ENCODE assay signal across 17 mouse cellular contexts in the genomic region with DNA sequence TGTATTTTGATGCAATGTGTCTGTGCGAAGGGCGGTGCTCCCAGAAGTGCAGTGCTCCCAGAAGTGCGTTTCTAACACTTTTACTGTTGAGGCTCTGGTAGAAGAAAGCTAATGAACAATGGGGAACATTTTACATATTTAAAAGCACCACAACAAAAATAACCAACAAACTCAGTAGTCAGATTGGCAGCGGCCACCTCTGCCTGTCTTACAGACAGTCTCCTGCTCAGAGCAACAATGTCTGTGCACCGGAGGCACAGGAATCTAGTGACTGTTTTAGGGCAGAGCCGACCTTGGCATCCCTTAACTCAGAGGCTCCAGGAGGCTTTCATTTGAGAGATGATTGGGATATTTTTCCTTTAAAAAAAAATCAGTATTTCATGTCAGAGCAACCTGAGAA.
DNase-seq lines count a peak whose midpoint lies in the region; ATAC-seq and TF ChIP-seq lines count a peak whose summit lies in the region.
"Had no signal": no experiment of that assay in that cellular context is flagged by ENCODE, and none has a peak within 500 bp of the region (broad histone marks: within the 10 kb centered on the region; RNA-seq: fewer than 3 reads in every experiment).

No protein-coding gene starts in this region.

- WGBS in heart, adult 2 months: 45% methylated on average over 6 of the region's 6 CpGs
- WGBS in heart, postnatal 0 days: 46% methylated on average over 6 of the region's 6 CpGs
- WGBS in midbrain, embryonic 14.5 days: 86% methylated on average over 6 of the region's 6 CpGs

- peak overlapping the region; percentile 27 for H3K4me3 ChIP-seq in heart, adult 2 months
- H3K4me3 ChIP-seq in layer of hippocampus, adult 2 months: no peak overlapping the region
- peak overlapping the region in 2 of 3 experiments; percentile 40 to 44 for H3K4me3 ChIP-seq in CH12.LX (replicated peaks in 1 of 3; ENCODE audit: low read depth in 2 of 3, low read length in 2 of 3, poor library complexity in 1 of 3)
- no peak overlapping the region for H3K4me3 ChIP-seq in heart, postnatal 0 days (ENCODE audit: low read depth, low read length)
- H3K4me3 ChIP-seq in midbrain, embryonic 14.5 days (replicated peaks; ENCODE audit: low read depth, low read length): no peak overlapping the region
- H3K4me3 ChIP-seq: hindbrain, embryonic 13.5 days; left cerebral cortex, adult 2 months; limb, embryonic 10.5 days; liver, embryonic 13.5 days; midbrain, embryonic 13.5 days had no signal

- ATAC-seq in heart, postnatal 0 days (ENCODE audit: insufficient read depth, low read depth): no peak
- ATAC-seq in midbrain, embryonic 14.5 days (ENCODE audit: low FRiP score, low TSS enrichment): no peak
- ATAC-seq: midbrain, embryonic 13.5 days had no signal

- no peak for TF ChIP-seq EP300 in heart, adult 2 months (IDR thresholded peaks at IDR 0.05; ENCODE audit: insufficient read depth, low read depth, low read length)
- TF ChIP-seq EP300 in CH12.LX (IDR thresholded peaks at IDR 0.05; ENCODE audit: low read length): no peak
- TF ChIP-seq EP300 in heart, postnatal 0 days (IDR thresholded peaks at IDR 0.05; ENCODE audit: low read depth): no peak

- peak overlapping the region; percentile 97 for H3K4me2 ChIP-seq in CH12.LX (ENCODE audit: insufficient read depth, low read depth, poor library complexity, severe bottlenecking)
- H3K4me2 ChIP-seq in heart, postnatal 0 days (ENCODE audit: low read depth, low read length): peak overlapping the region; percentile 48
- H3K4me2 ChIP-seq in midbrain, embryonic 14.5 days (ENCODE audit: low read length): no peak overlapping the region
- H3K4me2 ChIP-seq: hindbrain, embryonic 13.5 days; liver, embryonic 13.5 days; midbrain, embryonic 13.5 days had no signal

- no peaks in the 10 kb centered on the region for H3K27me3 ChIP-seq in heart, adult 2 months (ENCODE audit: control insufficient read depth, insufficient read depth, low read length)
- H3K27me3 ChIP-seq in CH12.LX (replicated peaks): no peaks in the 10 kb centered on the region
- no peaks in the 10 kb centered on the region for H3K27me3 ChIP-seq in heart, postnatal 0 days (ENCODE audit: control insufficient read depth, insufficient read depth, low read length)
- no peaks in the 10 kb centered on the region for H3K27me3 ChIP-seq in midbrain, embryonic 14.5 days (ENCODE audit: control insufficient read depth, insufficient read depth, low read length)
- H3K27me3 ChIP-seq: hindbrain, embryonic 13.5 days; liver, embryonic 13.5 days; midbrain, embryonic 13.5 days had no signal

- H3K9ac ChIP-seq in heart, adult 2 months (ENCODE audit: low read depth, low read length): no peak overlapping the region
- peak overlapping the region; percentile 28 for H3K9ac ChIP-seq in CH12.LX (ENCODE audit: insufficient read depth, low read depth)
- no peak overlapping the region for H3K9ac ChIP-seq in heart, postnatal 0 days (replicated peaks; ENCODE audit: low read depth, low read length)
- no peak overlapping the region for H3K9ac ChIP-seq in midbrain, embryonic 14.5 days (replicated peaks; ENCODE audit: low read length)
- H3K9ac ChIP-seq: hindbrain, embryonic 13.5 days; liver, embryonic 13.5 days; midbrain, embryonic 13.5 days had no signal

- H3K36me3 ChIP-seq in heart, adult 2 months (ENCODE audit: control insufficient read depth, insufficient read depth, low read length): peaks cover 3% of the 10 kb centered on the region; the same call in 1 of the 2 replicates
- H3K36me3 ChIP-seq in CH12.LX (replicated peaks in 1 of 2; ENCODE audit: control insufficient read depth in 1 of 2, insufficient read depth in 1 of 2, low read length in 1 of 2): peaks cover 2 to 29% of the 10 kb centered on the region in 2 experiments
- no peaks in the 10 kb centered on the region for H3K36me3 ChIP-seq in heart, postnatal 0 days (replicated peaks; ENCODE audit: control insufficient read depth, insufficient read depth, low read length)
- no peaks in the 10 kb centered on the region for H3K36me3 ChIP-seq in midbrain, embryonic 14.5 days (ENCODE audit: control insufficient read depth, insufficient read depth, low read length)
- H3K36me3 ChIP-seq: hindbrain, embryonic 13.5 days; limb, embryonic 10.5 days; liver, embryonic 13.5 days; midbrain, embryonic 13.5 days had no signal

- TF ChIP-seq POLR2A in heart, adult 2 months (IDR thresholded peaks at IDR 0.05; ENCODE audit: insufficient read depth, low read depth, low read length): no peak
- TF ChIP-seq POLR2A in CH12.LX (IDR thresholded peaks at IDR 0.05; ENCODE audit: low read depth, low read length): no peak

- no peak for TF ChIP-seq CTCF in heart, adult 2 months (IDR thresholded peaks at IDR 0.05)
- no peak for TF ChIP-seq CTCF in layer of hippocampus, adult 2 months (conservative IDR thresholded peaks at IDR 0.05)
- no peak for TF ChIP-seq CTCF in CH12.LX (conservative IDR thresholded peaks at IDR 0.05 in 1 of 2, IDR thresholded peaks at IDR 0.05 in 1 of 2; ENCODE audit: low read depth in 2 of 2, low read length in 2 of 2)
- no peak for TF ChIP-seq CTCF in heart, postnatal 0 days (IDR thresholded peaks at IDR 0.05; ENCODE audit: low read depth)

- no peaks in the 10 kb centered on the region for H3K79me2 ChIP-seq in heart, adult 2 months (replicated peaks; ENCODE audit: control insufficient read depth, insufficient read depth, low read length)
- peaks cover 17% of the 10 kb centered on the region for H3K79me2 ChIP-seq in CH12.LX (replicated peaks; ENCODE audit: control insufficient read depth, extremely low read depth, insufficient read depth, poor library complexity, severe bottlenecking)

- intact Hi-C loops in heart, adult 2 months (cut with DNase I): loop anchor here (2.0 to 5.0 kb wide), 3 partner anchors 17 to 44 kb away; no protein-coding TSS in a partner anchor

- H3K4me1 ChIP-seq in heart, adult 2 months (ENCODE audit: control insufficient read depth, insufficient read depth, low read length): peaks cover 7% of the 10 kb centered on the region
- H3K4me1 ChIP-seq in CH12.LX (ENCODE audit: control insufficient read depth in 1 of 2, insufficient read depth in 2 of 2): peaks cover 20 to 90% of the 10 kb centered on the region in 2 experiments
- H3K4me1 ChIP-seq in heart, postnatal 0 days (ENCODE audit: control insufficient read depth, insufficient read depth): 0 out of 2 replicates have a peak, but pooled peaks cover 15% of the 10 kb centered on the region
- no peaks in the 10 kb centered on the region for H3K4me1 ChIP-seq in midbrain, embryonic 14.5 days (ENCODE audit: control insufficient read depth, insufficient read depth, low read length)
- H3K4me1 ChIP-seq: hindbrain, embryonic 13.5 days; liver, embryonic 13.5 days; midbrain, embryonic 13.5 days had no signal

- dilution Hi-C loops in CH12.LX (cut with MboI; ENCODE audit: extremely low pct_ligation_motif_present, extremely low pct_unique_long_range_greater_than_20kb, low sequenced_read_pairs): no loop called here

- in situ Hi-C loops in CH12.LX (cut with MboI; ENCODE audit: low pct_ligation_motif_present, low pct_unique_long_range_greater_than_20kb, low sequenced_read_pairs): loop anchor here (5.0 kb wide), 1 partner anchor 44 kb away; no protein-coding TSS in a partner anchor

- H3K9me3 ChIP-seq in CH12.LX (replicated peaks; ENCODE audit: low read length): no peaks in the 10 kb centered on the region
- H3K9me3 ChIP-seq in heart, postnatal 0 days (replicated peaks; ENCODE audit: control insufficient read depth, low read length): no peaks in the 10 kb centered on the region
- no peaks in the 10 kb centered on the region for H3K9me3 ChIP-seq in midbrain, embryonic 14.5 days (ENCODE audit: control insufficient read depth, low read length)
- H3K9me3 ChIP-seq: hindbrain, embryonic 13.5 days; limb, embryonic 10.5 days; liver, embryonic 13.5 days; midbrain, embryonic 13.5 days had no signal

- no peak for DNase-seq in heart, adult 2 months
- no peak for DNase-seq in heart, adult 8-10 months (ENCODE audit: low spot score)
- DNase-seq in layer of hippocampus, adult 2 months (ENCODE audit: low spot score in 2 of 2): no peak
- no peak for DNase-seq in layer of hippocampus, adult 11-12 months (ENCODE audit: low spot score)
- DNase-seq in CH12.LX (ENCODE audit: extremely low read depth): no peak
- DNase-seq in heart, postnatal 0 days (ENCODE audit: low spot score): no peak
- DNase-seq in cerebellum, adult 9-11 months: no peak
- no peak for DNase-seq in midbrain, embryonic 14.5 days
- DNase-seq: cerebellum, adult 2 months; gastrocnemius, postnatal 36 days; liver, embryonic 13.5 days; thymus, postnatal 14 days had no signal

- H3K27ac ChIP-seq in heart, adult 2 months: peak overlapping the region; percentile 81
- peak overlapping the region; percentile 49; the same call in 1 of the 2 replicates for H3K27ac ChIP-seq in layer of hippocampus, adult 2 months
- peak overlapping the region; percentile 94 for H3K27ac ChIP-seq in CH12.LX (ENCODE audit: insufficient read depth, low read depth)
- H3K27ac ChIP-seq in heart, postnatal 0 days (ENCODE audit: low read depth): peak overlapping the region; percentile 64; the same call in 1 of the 2 replicates
- H3K27ac ChIP-seq in midbrain, embryonic 14.5 days (replicated peaks; ENCODE audit: low read depth, low read length): no peak overlapping the region
- H3K27ac ChIP-seq: hindbrain, embryonic 13.5 days; kidney, postnatal 0 days; limb, embryonic 10.5 days; liver, embryonic 13.5 days; midbrain, embryonic 13.5 days had no signal

- TF ChIP-seq RAD21 in CH12.LX (IDR thresholded peaks at IDR 0.05; ENCODE audit: low read depth, low read length): no peak

TF ChIP-seq in CH12.LX, 34 proteins besides CTCF, POLR2A, EP300 and RAD21:
- TF ChIP-seq ETS1 (conservative IDR thresholded peaks at IDR 0.05; ENCODE audit: low read depth, low read length) (no peak), MAX (IDR thresholded peaks at IDR 0.05; ENCODE audit: low read length) (0 out of 2 replicates have a peak, but pooled peaks have one; percentile 12), BHLHE40 (IDR thresholded peaks at IDR 0.05; ENCODE audit: low read depth, low read length) (no peak), POLR2AphosphoS2 (IDR thresholded peaks at IDR 0.05; ENCODE audit: low read depth, low read length) (0 out of 2 replicates have a peak, but pooled peaks have one; percentile 25), MAFK (IDR thresholded peaks at IDR 0.05; ENCODE audit: insufficient replicate concordance, low read length) (no peak), JUND (conservative IDR thresholded peaks at IDR 0.05; ENCODE audit: low read depth, low read length) (no peak), RCOR1 (conservative IDR thresholded peaks at IDR 0.05; ENCODE audit: low read depth, low read length) (0 out of 2 replicates have a peak, but pooled peaks have one; percentile 53), SIN3A (IDR thresholded peaks at IDR 0.05; ENCODE audit: low read length) (0 out of 2 replicates have a peak, but pooled peaks have one; percentile 31)

Comparison
In these comparisons a context has a peak if more than half of its experiments do, and no peak if none do; other contexts are left out.
1. H3K4me3 ChIP-seq: peak in heart, adult 2 months (single experiment) and CH12.LX (2 of 3); none in layer of hippocampus, adult 2 months (single experiment), heart, postnatal 0 days (single experiment) and midbrain, embryonic 14.5 days (single experiment).